ENCODE assay signal across 8 mouse cellular contexts in the genomic region with DNA sequence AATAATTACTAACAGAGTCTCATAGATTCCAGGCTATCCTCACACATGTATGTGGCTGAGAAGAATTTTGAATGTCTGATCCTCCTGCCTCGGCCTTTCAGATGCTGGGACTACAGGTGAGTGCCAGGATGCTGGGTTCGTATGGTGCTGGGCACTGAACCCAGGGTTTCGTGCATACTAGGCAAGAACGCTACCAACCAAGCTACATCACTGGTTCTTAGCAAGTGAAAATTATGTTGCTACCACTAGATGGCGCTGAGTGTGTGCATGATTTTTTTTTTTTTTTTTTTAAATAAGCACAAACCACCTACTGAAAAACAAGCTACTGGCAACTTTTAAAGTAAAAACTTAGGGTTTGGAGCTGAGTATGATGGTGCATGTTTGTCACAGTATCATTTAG. TPM values are rescaled to one million over a fixed set of nuclear protein-coding genes. Genes with fewer than 3 reads are reported as not detected.
DNase-seq lines count a peak whose midpoint lies in the region; ATAC-seq and TF ChIP-seq lines count a peak whose summit lies in the region.

No protein-coding gene starts in this region.

- peaks cover 7% of the 10 kb centered on the region for H3K9me3 ChIP-seq in G1E (replicated peaks)

- H3K4me1 ChIP-seq in G1E (ENCODE audit: insufficient read depth, low read depth, low read length), result no peaks in the 10 kb centered on the region

- peak; percentile 35; the same call in 1 of the 2 replicates for TF ChIP-seq CTCF in G1E (IDR thresholded peaks at IDR 0.05; ENCODE audit: low read depth, low read length)

- ATAC-seq in G1E (ENCODE audit: extremely low read depth, insufficient number of reproducible peaks, low FRiP score, poor library complexity, severe bottlenecking), result no peak
- peak; percentile 78; the same call in 1 of the 2 replicates for ATAC-seq in cerebellum, adult (ENCODE audit: insufficient number of reproducible peaks, low FRiP score, low TSS enrichment)
- peak; percentile 56 for ATAC-seq in granulocyte monocyte progenitor cell, adult 5-6 weeks (replicated peaks; ENCODE audit: poor library complexity, severe bottlenecking)

- no peak overlapping the region for H3K4me3 ChIP-seq in G1E (ENCODE audit: low read depth, low read length)

- H3K36me3 ChIP-seq in G1E (replicated peaks), result no peaks in the 10 kb centered on the region

- peaks cover 4% of the 10 kb centered on the region; the same call in 1 of the 2 replicates for H3K27me3 ChIP-seq in G1E (ENCODE audit: insufficient read depth, low read length)

- DNase-seq in layer of hippocampus, adult 11-12 months (ENCODE audit: low spot score), result peak; percentile 43
- no peak for DNase-seq in layer of hippocampus, adult 8-10 months (ENCODE audit: low spot score in 2 of 2)
- DNase-seq in G1E (ENCODE audit: low spot score), result no peak
- peak; percentile 7 to 12 for DNase-seq in left cerebral cortex, adult 8-10 months (ENCODE audit: low spot score in 2 of 2)
- DNase-seq in natural killer cell, adult 2 months (ENCODE audit: low spot score in 2 of 2), result peak; percentile 7 to 13
- no peak for DNase-seq in urinary bladder, adult 18-20 months (ENCODE audit: low spot score in 2 of 2)

RNA-seq across cellular contexts. Expression of gene Gnpnat1, which starts 18.5 kb away (rescaled TPM):
- 10 to 100 TPM; 13.3 to 21.1 (median 17.1) TPM for total RNA-seq in layer of hippocampus, adult 8-10 months (2022)
- total RNA-seq in G1E (2014; fragmentation: Nextera tagmentation) (35.2 and 38.5 TPM in 2 replicates), G1E (2017) (20.2 and 20.9 TPM in 2 replicates)
- 4.8 and 6.2 TPM in 2 replicates for polyA plus RNA-seq in G1E (2012)
- 42.0 and 72.4 TPM in 2 replicates for total RNA-seq in granulocyte monocyte progenitor cell, adult 5-6 weeks (2014; fragmentation: Nextera tagmentation)
- total RNA-seq in granulocyte monocyte progenitor cell, adult 5-6 weeks (2017), result 30.2 and 50.2 TPM in 2 replicates
- 10 to 100 TPM; 16.5 to 19.2 (median 18.6) TPM for total RNA-seq in left cerebral cortex, adult 8-10 months (2022)

Comparison
In these comparisons a context has a peak if more than half of its experiments do, and no peak if none do; other contexts are left out.
1. DNase-seq: peak in layer of hippocampus, adult 11-12 months (single experiment), left cerebral cortex, adult 8-10 months (2 of 2) and natural killer cell, adult 2 months (2 of 2); none in layer of hippocampus, adult 8-10 months (0 of 2), G1E (single experiment) and urinary bladder, adult 18-20 months (0 of 2).